Mouse (Mus musculus) spleen, postnatal 14 days (tissue): ENCODE data around the gene Cnr2.

ENCODE experiments used
- DNase-seq, 2 experiments: peaks; one replicate each; pipeline ENCODE4 v3.0.0; 2021 to 2022; ENCODE audit warnings: low spot score in 2 of 2

The Cnr2 gene

GRCm38 (mm10) chr4:135895071-135895571 lies at the start of gene Cnr2:
Gene Cnr2 (plus strand): TSS chr4:135895394.
- DNase-seq: no peak

GRCm38 (mm10) chr4:135847581-135847980 lies 47.6 kb upstream of the Cnr2 start:
- DNase-seq: no peak

- DNase-seq: no peak
Observed at GRCm38 (mm10) chr4:135850411-135851095, 44.6 kb upstream of the Cnr2 start.

- no peak for DNase-seq
Observed at GRCm38 (mm10) chr4:135851942-135852341, 43.3 kb upstream of the Cnr2 start.

GRCm38 (mm10) chr4:135853987-135854546 lies 41.1 kb upstream of the Cnr2 start:
- no peak for DNase-seq

- no peak for DNase-seq
Observed at GRCm38 (mm10) chr4:135854630-135855029, 40.6 kb upstream of the Cnr2 start.

GRCm38 (mm10) chr4:135855080-135855479 lies 40.1 kb upstream of the Cnr2 start:
- DNase-seq: no peak

GRCm38 (mm10) chr4:135855536-135856222 lies 39.5 kb upstream of the Cnr2 start, which contains the start of gene Srsf10:
Gene Srsf10 (plus strand): TSS chr4:135855747.
- DNase-seq: peak; percentile 88 to 92

GRCm38 (mm10) chr4:135856223-135857091 lies 38.7 kb upstream of the Cnr2 start:
- DNase-seq: peak in 1 of 2 experiments; percentile 39

- no peak for DNase-seq
Observed at GRCm38 (mm10) chr4:135857597-135858186, 37.5 kb upstream of the Cnr2 start.

- DNase-seq: no peak
Observed at GRCm38 (mm10) chr4:135868996-135869395, 26.2 kb upstream of the Cnr2 start.

- no peak for DNase-seq
Observed at GRCm38 (mm10) chr4:135870227-135871023, 24.8 kb upstream of the Cnr2 start.

- DNase-seq: no peak
Observed at GRCm38 (mm10) chr4:135872015-135872414, 23.2 kb upstream of the Cnr2 start.

GRCm38 (mm10) chr4:135872589-135873391 lies 22.4 kb upstream of the Cnr2 start:
- DNase-seq: no peak

- DNase-seq: peak; percentile 77 to 82
Observed at GRCm38 (mm10) chr4:135873526-135874202, 21.5 kb upstream of the Cnr2 start, which contains the start of gene Pnrc2. Gene Pnrc2 (minus strand): TSS chr4:135873850.

- no peak for DNase-seq
Observed at GRCm38 (mm10) chr4:135874564-135875535, 20.3 kb upstream of the Cnr2 start.

GRCm38 (mm10) chr4:135875546-135875945 lies 19.6 kb upstream of the Cnr2 start:
- no peak for DNase-seq
